8 mouse cellular contexts compared by ENCODE assay signal in the genomic region with DNA sequence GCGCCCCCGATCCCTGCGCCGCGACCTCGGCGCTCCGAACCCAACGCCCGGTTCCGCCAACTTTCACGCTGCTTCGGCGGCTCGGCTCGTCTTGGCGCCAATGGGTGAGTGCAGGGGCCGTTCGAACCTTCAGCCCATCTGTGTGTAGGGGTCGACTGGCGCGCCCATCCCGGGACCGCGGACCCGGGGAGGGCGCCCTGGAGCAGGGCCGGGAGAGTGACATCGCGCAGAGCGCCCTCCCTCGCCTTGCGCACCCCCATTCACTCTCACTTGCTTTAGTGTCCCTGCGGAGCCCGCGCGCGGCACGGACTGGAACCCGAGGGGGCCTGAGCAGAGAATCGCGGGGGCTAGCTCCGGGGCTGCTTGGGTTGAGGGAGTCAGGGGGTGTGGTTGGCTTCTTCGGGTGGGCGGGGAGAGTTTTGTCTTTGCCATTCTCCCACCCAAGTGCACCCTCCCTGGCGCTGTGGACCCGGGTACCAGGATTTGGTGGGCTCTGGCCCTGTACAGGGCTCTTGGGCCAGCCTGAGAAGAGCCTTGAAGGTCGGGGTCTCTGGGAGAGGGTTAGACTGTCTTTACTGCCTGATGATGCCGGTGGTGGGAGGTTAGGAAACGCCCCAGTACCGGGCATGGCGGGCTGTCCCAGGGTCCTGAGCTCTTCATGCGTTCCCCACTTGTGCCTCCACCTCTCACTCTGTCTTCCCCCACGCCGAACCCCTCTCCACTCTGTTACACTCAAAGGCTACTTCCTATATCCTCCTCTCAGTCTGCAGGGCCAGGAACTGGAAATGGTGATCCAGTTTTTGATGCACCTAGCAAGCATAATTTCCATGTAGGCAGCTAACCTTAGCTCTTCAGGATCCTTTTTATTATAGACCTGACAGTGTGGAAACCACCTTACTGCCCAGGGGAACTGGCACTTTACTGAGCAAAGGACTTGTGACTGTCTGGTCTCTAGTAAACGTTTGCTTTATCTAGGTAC. TPM values are rescaled to one million over a fixed set of nuclear protein-coding genes. Genes with fewer than 3 reads are reported as not detected.
DNase-seq lines count a peak whose midpoint lies in the region; ATAC-seq and TF ChIP-seq lines count a peak whose summit lies in the region.

No protein-coding gene starts in this region.

- H3K27me3 ChIP-seq in G1E (ENCODE audit: insufficient read depth, low read length), result 0 out of 2 replicates have a peak, but pooled peaks cover 3% of the 10 kb centered on the region
- H3K27me3 ChIP-seq in kidney, embryonic 15.5 days, result peaks cover 19% of the 10 kb centered on the region; the same call in 1 of the 2 replicates
- H3K27me3 ChIP-seq in liver, postnatal 0 days (ENCODE audit: insufficient read depth, low read length), result 0 out of 2 replicates have a peak, but pooled peaks cover 6% of the 10 kb centered on the region
- no peaks in the 10 kb centered on the region for H3K27me3 ChIP-seq in neural tube, embryonic 14.5 days (ENCODE audit: control insufficient read depth, insufficient read depth, low read length)

- no peak for TF ChIP-seq CTCF in G1E (IDR thresholded peaks at IDR 0.05; ENCODE audit: low read depth, low read length)
- peak; percentile 0; the same call in 1 of the 2 replicates for TF ChIP-seq CTCF in liver, postnatal 0 days (IDR thresholded peaks at IDR 0.05; ENCODE audit: low read depth)

- 17% methylated on average over 47 of the region's 56 CpGs for WGBS in kidney, embryonic 15.5 days
- WGBS in liver, postnatal 0 days (ENCODE audit: insufficient replicate concordance), result 27% methylated on average over 48 of the region's 56 CpGs
- 20% methylated on average over 46 of the region's 56 CpGs for WGBS in neural tube, embryonic 14.5 days

- H3K9ac ChIP-seq in kidney, embryonic 15.5 days, result peak overlapping the region; percentile 55
- H3K9ac ChIP-seq in liver, postnatal 0 days (replicated peaks), result peak overlapping the region; percentile 64
- H3K9ac ChIP-seq in neural tube, embryonic 14.5 days (replicated peaks; ENCODE audit: low read depth, low read length), result peak overlapping the region; percentile 62

- TF ChIP-seq EP300 in liver, postnatal 0 days (IDR thresholded peaks at IDR 0.05; ENCODE audit: low read depth), result no peak

- H3K4me2 ChIP-seq in kidney, embryonic 15.5 days, result peak overlapping the region; percentile 73
- peak overlapping the region; percentile 81 for H3K4me2 ChIP-seq in liver, postnatal 0 days (ENCODE audit: low read depth, low read length)
- H3K4me2 ChIP-seq in neural tube, embryonic 14.5 days (ENCODE audit: low read depth, low read length), result peak overlapping the region; percentile 50

- peak overlapping the region; percentile 79 for H3K4me3 ChIP-seq in G1E (ENCODE audit: low read depth, low read length)
- H3K4me3 ChIP-seq in kidney, embryonic 15.5 days (replicated peaks), result peak overlapping the region; percentile 66
- H3K4me3 ChIP-seq in liver, postnatal 0 days (ENCODE audit: low read depth, low read length), result peak overlapping the region; percentile 60
- peak overlapping the region; percentile 53 for H3K4me3 ChIP-seq in neural tube, embryonic 14.5 days (ENCODE audit: low read depth, low read length)

- DNase-seq in A20 (ENCODE audit: low read depth, low spot score) (peak; percentile 36), G1E (ENCODE audit: low spot score) (no peak)
- peak; percentile 27 to 38 for DNase-seq in cerebellum, postnatal 14 days
- peak; percentile 36 for DNase-seq in liver, postnatal 0 days
- DNase-seq in thymus, postnatal 36 days, result peak; percentile 62 to 72

- no peak; the same call in 1 of the 2 replicates for ATAC-seq in G1E (ENCODE audit: extremely low read depth, insufficient number of reproducible peaks, low FRiP score, poor library complexity, severe bottlenecking)
- ATAC-seq in granulocyte monocyte progenitor cell, adult 5-6 weeks (replicated peaks; ENCODE audit: poor library complexity, severe bottlenecking), result peak; percentile 34
- ATAC-seq in kidney, embryonic 15.5 days (replicated peaks; ENCODE audit: low FRiP score), result peak; percentile 77
- ATAC-seq in liver, postnatal 0 days, result peak; percentile 57
- peak; percentile 77 for ATAC-seq in neural tube, embryonic 14.5 days (ENCODE audit: low read depth)

- peaks cover 28% of the 10 kb centered on the region for H3K4me1 ChIP-seq in G1E (ENCODE audit: insufficient read depth, low read depth, low read length)
- peaks cover 7% of the 10 kb centered on the region; the same call in 1 of the 2 replicates for H3K4me1 ChIP-seq in kidney, embryonic 15.5 days
- peaks cover 6% of the 10 kb centered on the region for H3K4me1 ChIP-seq in liver, postnatal 0 days (ENCODE audit: insufficient read depth)
- no peaks in the 10 kb centered on the region for H3K4me1 ChIP-seq in neural tube, embryonic 14.5 days (ENCODE audit: control insufficient read depth, insufficient read depth, low read length)

- H3K27ac ChIP-seq in kidney, embryonic 15.5 days, result peak overlapping the region; percentile 84
- peak overlapping the region; percentile 51 for H3K27ac ChIP-seq in liver, postnatal 0 days (ENCODE audit: low read depth)
- peak overlapping the region; percentile 76 for H3K27ac ChIP-seq in neural tube, embryonic 14.5 days (ENCODE audit: low read depth, low read length)

- no peaks in the 10 kb centered on the region for H3K9me3 ChIP-seq in G1E (replicated peaks)
- H3K9me3 ChIP-seq in kidney, embryonic 15.5 days (replicated peaks), result no peaks in the 10 kb centered on the region
- H3K9me3 ChIP-seq in liver, postnatal 0 days (ENCODE audit: low read length), result no peaks in the 10 kb centered on the region
- no peaks in the 10 kb centered on the region for H3K9me3 ChIP-seq in neural tube, embryonic 14.5 days (ENCODE audit: control insufficient read depth, low read length)

- H3K36me3 ChIP-seq in G1E (replicated peaks), result peaks cover 20% of the 10 kb centered on the region
- no peaks in the 10 kb centered on the region for H3K36me3 ChIP-seq in kidney, embryonic 15.5 days
- H3K36me3 ChIP-seq in liver, postnatal 0 days (replicated peaks; ENCODE audit: insufficient read depth, low read length), result no peaks in the 10 kb centered on the region
- no peaks in the 10 kb centered on the region for H3K36me3 ChIP-seq in neural tube, embryonic 14.5 days (ENCODE audit: control insufficient read depth, insufficient read depth, low read length)

RNA-seq across cellular contexts. Expression of gene Sh3kbp1, which starts 0.8 kb away (rescaled TPM):
- 231 and 267 TPM in 2 replicates for total RNA-seq in G1E (2014; fragmentation: Nextera tagmentation)
- 194 and 242 TPM in 2 replicates for total RNA-seq in G1E (2017)
- 13.3 and 13.6 TPM in 2 replicates for polyA plus RNA-seq in G1E (2012)
- total RNA-seq in granulocyte monocyte progenitor cell, adult 5-6 weeks (2014; fragmentation: Nextera tagmentation), result 69.4 and 70.6 TPM in 2 replicates
- 92.0 and 99.7 TPM in 2 replicates for total RNA-seq in granulocyte monocyte progenitor cell, adult 5-6 weeks (2017)
- 41.2 and 44.1 TPM in 2 replicates for polyA plus RNA-seq in kidney, embryonic 15.5 days (2015; fragmentation: Nextera tagmentation; extraction: Ambion mirVana)
- 9.0 and 9.7 TPM in 2 replicates for polyA plus RNA-seq in liver, postnatal 0 days (2015; fragmentation: Nextera tagmentation; extraction: Ambion mirVana)
- 48.6 and 57.6 TPM in 2 replicates for polyA plus RNA-seq in neural tube, embryonic 14.5 days (2014; fragmentation: Nextera tagmentation; extraction: Ambion mirVana)
